Mouse (Mus musculus): Measurements from ENCODE around the gene Olfr322.

- TF ChIP-seq POLR2A (IDR thresholded peaks at IDR 0.05; ENCODE audit: borderline replicate concordance, extremely low read depth, low read depth, low read length) (no peak), CTCF (IDR thresholded peaks at IDR 0.05; ENCODE audit: insufficient read depth, low read length) (no peak)
Measured at GRCm38 (mm10) chr11:58615975-58616374, 42.6 kb upstream of the Olfr322 start, which contains the start of gene 2210407C18Rik.
